Mouse (Mus musculus): ENCODE data around the gene Mindy4.

Mindy4 gene

DNA sequence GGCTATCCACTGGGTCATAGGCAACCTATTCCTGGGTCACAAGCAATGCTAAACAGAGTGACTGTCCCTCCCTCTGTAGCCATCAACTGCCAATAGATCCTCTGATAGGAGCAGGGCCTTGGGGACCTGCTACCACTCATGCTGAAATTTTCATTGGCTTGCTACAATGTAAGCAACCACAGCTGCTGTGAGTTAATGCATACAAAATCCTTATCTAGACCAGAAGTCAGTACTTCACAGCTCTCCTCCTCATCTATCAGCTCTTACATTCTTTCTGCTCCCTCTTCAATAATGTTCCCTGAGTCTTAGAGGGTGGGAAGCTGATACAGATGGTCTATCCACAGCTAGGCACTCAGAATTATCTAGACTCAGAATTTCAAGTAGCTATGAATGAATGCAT is 163.9 kb downstream of the Mindy4 start:
- DNase-seq (ENCODE audit: low read depth, low spot score), result no peak

All from A20 (cell line).